Mouse (Mus musculus): ENCODE data around the gene Mcrip1.
"Not testable (repeated sequence)": the region's sequence is repeated elsewhere in the genome, so short reads cannot be mapped to it uniquely, and the experiment has no call there.

Mcrip1 gene

GRCm38 (mm10) chr11:120541907-120542306 lies 7.6 kb downstream of the Mcrip1 start:
- peak; percentile 29 to 32 for DNase-seq

GRCm38 (mm10) chr11:120539285-120540014 lies 10.1 kb downstream of the Mcrip1 start:
- no peak for DNase-seq

- no peak for DNase-seq
These were observed 10.6 kb downstream of the Mcrip1 start for GRCm38 (mm10) chr11:120538955-120539284.

GRCm38 (mm10) chr11:120538485-120538884 lies 11.0 kb downstream of the Mcrip1 start:
- DNase-seq, result no peak

GRCm38 (mm10) chr11:120535804-120536203 lies 13.7 kb downstream of the Mcrip1 start:
- no peak for DNase-seq

GRCm38 (mm10) chr11:120535145-120535544 lies 14.4 kb downstream of the Mcrip1 start:
- no peak for DNase-seq

GRCm38 (mm10) chr11:120534093-120534492 lies 15.4 kb downstream of the Mcrip1 start:
- DNase-seq, result no peak

- DNase-seq, result no peak
These were observed 17.9 kb downstream of the Mcrip1 start for GRCm38 (mm10) chr11:120531646-120532045.

- no peak for DNase-seq
These were observed 19.2 kb downstream of the Mcrip1 start, which contains the start of gene Gcgr for GRCm38 (mm10) chr11:120530085-120530964. Gene Gcgr, plus strand, starts transcription at chr11:120530699.

- DNase-seq, result no peak
These were observed 20.6 kb downstream of the Mcrip1 start for GRCm38 (mm10) chr11:120528903-120529302.

GRCm38 (mm10) chr11:120527690-120528354 lies 21.7 kb downstream of the Mcrip1 start:
- no peak for DNase-seq

GRCm38 (mm10) chr11:120525959-120526358 lies 23.6 kb downstream of the Mcrip1 start:
- DNase-seq, result no peak

GRCm38 (mm10) chr11:120522581-120522980 lies 26.9 kb downstream of the Mcrip1 start:
- no peak for DNase-seq

GRCm38 (mm10) chr11:120520967-120521540 lies 28.5 kb downstream of the Mcrip1 start:
- DNase-seq, result no peak

- no peak for DNase-seq
These were observed 29.0 kb downstream of the Mcrip1 start for GRCm38 (mm10) chr11:120520498-120520897.

GRCm38 (mm10) chr11:120519738-120520137 lies 29.8 kb downstream of the Mcrip1 start:
- DNase-seq, result no peak

- no peak for DNase-seq
These were observed 31.0 kb downstream of the Mcrip1 start for GRCm38 (mm10) chr11:120518558-120518957.

GRCm38 (mm10) chr11:120518027-120518426 lies 31.5 kb downstream of the Mcrip1 start:
- DNase-seq, result no peak

GRCm38 (mm10) chr11:120517147-120517546 lies 32.4 kb downstream of the Mcrip1 start:
- no peak for DNase-seq

GRCm38 (mm10) chr11:120515611-120516010 lies 33.9 kb downstream of the Mcrip1 start:
- DNase-seq, result peak; percentile 79 to 83

GRCm38 (mm10) chr11:120514262-120514661 lies 35.3 kb downstream of the Mcrip1 start:
- DNase-seq, result not testable (repeated sequence)

- DNase-seq, result no peak
These were observed 36.6 kb downstream of the Mcrip1 start for GRCm38 (mm10) chr11:120512790-120513453.
